Mouse (Mus musculus) kidney, postnatal 10 days (tissue): Measurements from ENCODE around the gene Stat3.
A peak's percentile ranks its signal among the peaks of the same experiment; 100 is the strongest.

Experiments
- DNase-seq: peaks from one replicate; pipeline ENCODE4 v3.0.0; 2021; ENCODE audit warnings: mixed read lengths

Gene Stat3

GRCm38 (mm10) chr11:100920887-100921624 lies 18.3 kb downstream of the Stat3 start:
- DNase-seq, result no peak

GRCm38 (mm10) chr11:100918007-100918406 lies 21.3 kb downstream of the Stat3 start:
- DNase-seq, result no peak

- no peak for DNase-seq
Measured at GRCm38 (mm10) chr11:100916432-100916971, 22.8 kb downstream of the Stat3 start.

GRCm38 (mm10) chr11:100915063-100915462 lies 24.3 kb downstream of the Stat3 start:
- no peak for DNase-seq

- DNase-seq, result no peak
Measured at GRCm38 (mm10) chr11:100914415-100914814, 24.9 kb downstream of the Stat3 start.

DNA sequence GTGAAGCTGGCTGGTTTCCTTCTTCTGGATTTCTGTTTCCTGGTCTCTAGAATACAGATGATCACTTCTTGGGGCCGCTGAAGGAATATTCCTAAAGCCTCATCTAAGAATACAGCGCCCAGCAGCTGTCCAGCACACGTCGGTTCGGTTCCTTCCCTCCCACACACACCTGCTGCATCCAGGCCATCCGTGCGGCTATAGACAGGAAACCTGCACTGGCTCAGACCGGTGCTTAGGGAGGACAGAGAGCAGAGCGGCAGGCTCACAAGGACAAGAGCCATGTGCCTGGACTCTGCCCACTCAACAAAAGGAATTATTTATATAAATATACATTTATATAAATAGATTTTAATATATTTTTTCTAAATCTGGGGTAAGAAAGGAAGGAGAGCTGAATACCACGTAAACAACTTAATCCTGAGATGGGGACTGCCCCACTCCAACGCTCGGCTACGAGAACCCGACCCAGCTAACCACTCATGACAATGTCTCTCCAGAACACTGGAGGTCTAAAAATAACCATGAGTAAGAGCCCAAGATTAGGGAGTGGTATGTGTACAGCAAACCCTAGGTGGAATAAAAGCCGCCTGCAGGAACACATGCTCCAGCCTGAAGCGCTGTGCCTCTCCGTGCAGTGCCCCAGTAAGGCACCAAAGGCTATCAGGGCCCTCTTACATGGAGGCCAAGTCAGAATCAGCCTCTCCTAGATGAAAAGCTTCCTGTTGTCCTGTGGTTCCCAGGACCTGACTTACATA lies 26.8 kb downstream of the Stat3 start:
- DNase-seq, result no peak

DNA sequence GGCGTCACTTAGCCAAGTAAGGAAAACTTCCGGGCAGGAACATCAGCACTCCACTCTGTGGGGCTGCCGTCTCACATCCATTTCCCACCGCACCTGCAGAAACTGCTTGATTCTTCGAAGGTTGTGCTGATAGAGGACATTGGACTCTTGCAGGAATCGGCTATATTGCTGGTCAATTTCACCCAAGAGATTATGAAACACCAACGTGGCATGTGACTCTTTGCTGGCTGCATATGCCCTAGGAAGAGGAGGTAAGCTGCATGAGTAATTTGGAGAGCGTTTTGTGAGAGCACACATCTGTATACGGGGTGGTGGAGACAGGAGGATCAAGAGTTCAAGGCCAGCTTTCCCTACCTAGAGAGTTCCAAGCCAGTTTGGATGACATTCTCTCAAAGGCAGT lies 30.8 kb downstream of the Stat3 start:
- DNase-seq, result no peak

- DNase-seq, result no peak
Measured at GRCm38 (mm10) chr11:100908112-100908511, 31.2 kb downstream of the Stat3 start.

DNA sequence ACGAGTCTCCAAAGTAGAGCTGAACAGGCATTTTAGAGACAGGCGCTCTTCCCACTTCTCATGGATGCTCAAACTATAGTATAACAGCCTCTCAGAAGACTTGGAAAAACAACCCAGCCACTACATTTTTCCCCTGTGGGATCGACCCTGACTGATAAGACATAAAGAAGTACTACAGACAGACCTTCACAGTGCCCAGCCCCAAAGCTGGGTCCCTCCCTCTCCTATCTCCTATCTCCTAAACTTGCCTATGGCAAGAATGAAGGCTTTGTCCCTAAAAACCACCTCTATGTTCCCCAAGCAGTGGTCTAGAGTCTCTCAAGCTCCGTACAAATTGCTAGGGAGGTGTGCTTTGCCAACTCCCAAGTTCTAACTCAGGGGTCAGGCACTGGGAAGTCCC lies 32.5 kb downstream of the Stat3 start:
- DNase-seq, result no peak

GRCm38 (mm10) chr11:100905929-100906328 lies 33.4 kb downstream of the Stat3 start:
- DNase-seq, result no peak

GRCm38 (mm10) chr11:100904580-100905351 lies 34.6 kb downstream of the Stat3 start:
- no peak for DNase-seq

DNA sequence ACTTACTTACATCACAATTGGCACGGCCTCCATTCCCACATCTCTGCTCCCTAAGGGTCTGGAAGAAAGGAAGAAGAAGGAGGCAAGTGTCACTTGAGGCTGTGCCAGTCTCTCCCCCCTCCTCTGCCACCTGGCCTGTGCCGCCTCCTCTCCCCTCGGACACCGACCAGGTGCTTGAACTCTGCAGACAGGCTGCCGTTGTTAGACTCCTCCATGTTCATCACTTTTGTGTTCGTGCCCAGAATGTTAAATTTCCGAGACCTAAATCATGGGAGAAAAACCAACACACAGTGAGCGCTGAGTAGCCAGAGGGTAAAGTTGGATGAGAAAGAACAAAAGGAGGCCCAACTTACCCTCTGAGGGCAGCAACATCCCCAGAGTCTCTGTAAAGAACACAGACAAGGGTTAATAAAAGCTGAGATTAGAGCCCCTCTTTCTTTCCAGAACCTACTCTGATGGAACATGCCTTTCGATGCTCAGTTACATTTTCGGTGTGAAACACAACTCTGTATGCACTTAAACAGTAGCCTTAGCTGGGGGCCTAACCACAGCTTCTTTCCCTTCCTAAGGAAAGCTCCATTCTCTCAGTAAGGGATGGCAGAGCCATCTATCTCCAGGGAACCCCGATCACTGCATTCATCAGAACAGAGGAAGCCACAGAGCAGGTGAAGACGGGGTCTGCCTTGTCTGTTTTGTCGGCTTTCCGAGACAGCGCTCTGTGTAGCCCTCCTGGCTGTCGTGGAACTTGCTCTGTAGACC lies 40.7 kb downstream of the Stat3 start:
- no peak for DNase-seq

DNA sequence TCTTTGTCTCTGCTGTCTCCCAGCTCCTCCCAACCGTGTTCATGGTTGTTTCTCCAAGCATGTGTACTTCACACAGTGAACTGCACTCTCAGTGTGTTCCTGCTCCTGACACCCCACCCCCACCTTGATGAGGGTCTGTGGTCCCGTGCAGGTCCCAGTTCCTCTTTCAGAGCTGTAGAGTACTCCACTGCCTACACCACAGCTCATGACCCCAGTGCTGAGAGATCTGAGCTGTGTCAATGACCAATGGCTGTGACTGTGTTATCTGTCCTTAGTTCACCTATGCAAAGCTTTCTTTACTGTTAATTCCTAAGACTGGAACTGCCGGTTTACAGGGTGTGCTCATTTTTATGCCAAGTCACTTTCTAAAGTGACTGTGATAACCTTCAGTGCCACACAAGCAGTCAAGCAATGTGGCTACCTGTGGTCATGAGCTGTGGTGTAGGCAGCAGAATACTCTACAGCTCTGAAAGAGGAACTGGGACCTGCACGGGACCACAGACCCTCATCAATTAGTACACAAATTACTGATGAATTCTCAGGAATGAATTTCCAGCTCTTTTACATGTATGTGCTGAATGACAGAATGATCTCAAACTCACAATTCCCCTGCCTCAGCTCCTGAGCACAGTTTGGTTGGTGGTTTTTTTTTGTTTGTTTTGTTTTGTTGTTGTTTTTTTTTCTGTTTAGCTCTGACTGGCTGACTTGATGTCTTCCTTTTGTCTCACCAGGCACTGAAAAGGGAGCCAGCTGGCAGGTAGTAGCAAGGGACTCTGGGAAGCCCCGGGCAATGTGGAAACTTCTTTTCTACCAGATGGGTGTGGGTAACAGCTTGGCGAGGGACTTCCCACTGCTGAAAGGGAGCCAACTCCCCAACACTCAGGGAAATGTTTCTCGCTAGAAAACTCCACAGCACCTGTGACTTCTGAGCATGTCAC lies 41.8 kb downstream of the Stat3 start:
- DNase-seq, result no peak

DNA sequence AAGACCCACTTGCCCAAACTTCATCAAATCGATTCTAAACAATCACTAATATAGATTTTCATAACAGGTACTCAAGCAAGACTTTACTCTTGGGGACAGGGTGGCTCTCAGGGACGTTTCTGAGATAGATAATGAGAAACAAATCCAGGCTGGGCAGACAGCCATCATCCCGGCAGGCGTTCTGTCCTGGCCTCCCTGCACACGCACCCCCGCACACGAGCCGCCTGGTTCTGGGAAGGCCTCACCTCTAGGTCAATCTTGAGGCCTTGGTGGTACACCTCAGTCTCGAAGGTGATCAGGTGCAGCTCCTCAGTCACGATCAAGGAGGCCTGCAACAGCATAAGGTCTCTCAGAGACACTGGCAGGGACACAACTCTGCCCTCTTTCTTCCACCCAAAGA lies 43.3 kb downstream of the Stat3 start:
- DNase-seq, result no peak

- no peak for DNase-seq
Measured at GRCm38 (mm10) chr11:100894146-100894918, 45.0 kb downstream of the Stat3 start.

- DNase-seq, result peak; percentile 94
Measured at GRCm38 (mm10) chr11:100893482-100893881, 45.9 kb downstream of the Stat3 start.

- no peak for DNase-seq
Measured at GRCm38 (mm10) chr11:100892435-100892834, 46.9 kb downstream of the Stat3 start.

DNA sequence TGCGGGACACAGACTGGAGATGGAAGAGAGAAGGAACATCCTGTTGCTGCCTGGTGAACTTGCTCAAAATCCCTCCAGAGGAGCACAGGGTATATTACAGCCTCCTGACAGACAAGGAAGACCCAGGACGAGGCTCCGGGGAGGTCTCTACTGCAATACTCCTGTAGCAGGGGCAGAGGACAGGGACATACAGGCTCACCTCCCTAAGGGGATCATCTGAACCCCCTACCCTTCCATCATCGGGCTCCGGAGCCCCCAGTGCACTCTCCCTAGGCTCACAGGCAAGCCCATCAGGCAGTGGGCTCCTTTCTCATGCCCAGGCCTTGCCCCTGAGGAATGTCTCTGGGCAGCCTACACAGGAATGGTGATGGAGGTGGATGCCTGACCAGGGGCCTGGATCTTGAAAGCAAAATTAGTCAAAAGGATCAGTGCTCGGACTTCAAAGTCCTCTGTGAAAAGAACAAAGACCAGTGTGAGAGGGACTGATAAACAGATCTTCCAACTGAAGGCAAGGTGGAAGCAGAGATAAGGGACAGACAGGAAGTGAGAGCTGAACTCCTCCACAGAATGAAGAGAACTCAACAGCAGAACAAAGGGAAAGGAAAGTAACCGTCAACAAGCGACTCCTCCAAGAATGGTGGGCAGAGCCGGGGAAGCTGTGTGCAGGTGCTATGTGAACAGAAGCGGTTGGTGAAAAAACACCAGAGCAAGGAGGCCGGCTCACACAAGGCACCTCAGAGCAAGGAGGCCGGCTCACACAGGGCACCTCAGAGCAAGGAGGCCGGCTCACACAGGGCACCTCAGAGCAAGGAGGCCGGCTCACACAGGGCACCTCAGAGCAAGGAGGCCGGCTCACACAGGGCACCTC lies 47.9 kb downstream of the Stat3 start:
- no peak for DNase-seq

- DNase-seq, result no peak
Measured at GRCm38 (mm10) chr11:100890481-100890880, 48.9 kb downstream of the Stat3 start.
